Mouse (Mus musculus) T-helper 17 cell (primary cell): Measurements from ENCODE around the gene Kat5.

ENCODE experiments used
- in situ Hi-C, 2 experiments: fragments of 300-600 bp; cut with MboI, MseI; formaldehyde crosslinking; loops; 1 replicate in 1 of 2; 2 replicates in 1 of 2; pipeline ENCODE4 v1.15.1; 2025; ENCODE audit warnings: high pct_unique_total_duplicates in 2 of 2

Gene Kat5

GRCm38 (mm10) chr19:5571831-5572230 lies 38.2 kb downstream of the Kat5 start:
- in situ Hi-C loops = loop anchor here in 1 of 2 experiments (5.0 kb wide), 1 partner anchor 40 kb away; no protein-coding TSS in a partner anchor

GRCm38 (mm10) chr19:5570353-5571246 lies 39.4 kb downstream of the Kat5 start:
- in situ Hi-C loops = loop anchor here in 1 of 2 experiments (5.0 kb wide), 1 partner anchor 38 kb away; no protein-coding TSS in a partner anchor

GRCm38 (mm10) chr19:5569521-5569920 lies 40.5 kb downstream of the Kat5 start:
- in situ Hi-C loops = loop anchor here in 1 of 2 experiments (5.0 kb wide), 1 partner anchor 37 kb away; no protein-coding TSS in a partner anchor

GRCm38 (mm10) chr19:5568470-5569140 lies 41.4 kb downstream of the Kat5 start:
- in situ Hi-C loops = loop anchor here in 1 of 2 experiments (5.0 kb wide), 1 partner anchor 36 kb away; no protein-coding TSS in a partner anchor

GRCm38 (mm10) chr19:5567534-5568469 lies 42.2 kb downstream of the Kat5 start, which contains the start of gene Ap5b1:
TSS of gene Ap5b1 (plus strand) at chr19:5568025.
- in situ Hi-C loops = loop anchor here in 1 of 2 experiments (5.0 kb wide), 1 partner anchor 36 kb away; no protein-coding TSS in a partner anchor

- in situ Hi-C loops = loop anchor here in 1 of 2 experiments (5.0 kb wide), 1 partner anchor 35 kb away; no protein-coding TSS in a partner anchor
Observed at GRCm38 (mm10) chr19:5567180-5567533, 42.9 kb downstream of the Kat5 start.

GRCm38 (mm10) chr19:5566316-5566715 lies 43.7 kb downstream of the Kat5 start:
- in situ Hi-C loops = loop anchor here in 1 of 2 experiments (5.0 kb wide), 1 partner anchor 34 kb away; no protein-coding TSS in a partner anchor

GRCm38 (mm10) chr19:5562776-5563175 lies 47.3 kb downstream of the Kat5 start:
- in situ Hi-C loops = no loop called here

GRCm38 (mm10) chr19:5561886-5562285 lies 48.2 kb downstream of the Kat5 start:
- in situ Hi-C loops = no loop called here

GRCm38 (mm10) chr19:5561252-5561790 lies 48.7 kb downstream of the Kat5 start:
- in situ Hi-C loops = no loop called here

- in situ Hi-C loops = no loop called here
Observed at GRCm38 (mm10) chr19:5560457-5561041, 49.5 kb downstream of the Kat5 start, which contains the start of gene Ovol1. TSS of gene Ovol1 (minus strand) at chr19:5560646.

GRCm38 (mm10) chr19:5559631-5560456 lies 50.2 kb downstream of the Kat5 start:
- in situ Hi-C loops = no loop called here

GRCm38 (mm10) chr19:5559229-5559628 lies 50.8 kb downstream of the Kat5 start:
- in situ Hi-C loops = no loop called here

GRCm38 (mm10) chr19:5558770-5559169 lies 51.3 kb downstream of the Kat5 start:
- in situ Hi-C loops = no loop called here

GRCm38 (mm10) chr19:5558169-5558568 lies 51.9 kb downstream of the Kat5 start:
- in situ Hi-C loops = no loop called here

- in situ Hi-C loops = no loop called here
Observed at GRCm38 (mm10) chr19:5554212-5554611, 55.8 kb downstream of the Kat5 start.

GRCm38 (mm10) chr19:5553802-5554201 lies 56.2 kb downstream of the Kat5 start:
- in situ Hi-C loops = no loop called here
